Mouse (Mus musculus) MEL (cell line): ENCODE results near the gene Tmem255b. TPM values are rescaled to one million over a fixed set of nuclear protein-coding genes. Genes with fewer than 3 reads are reported as not detected.
A peak's percentile ranks its signal among the peaks of the same experiment; 100 is the strongest.

ENCODE experiments used
- DNase-seq: peaks from one replicate; pipeline ENCODE4 v3.0.0; 2011; ENCODE audit warnings: low read depth, low spot score
- H3K27ac ChIP-seq: 2 replicates; pipeline ENCODE4 v1.5.1; 2012; ENCODE audit warnings: low read depth, mild to moderate bottlenecking, control low read depth, low read length, moderate library complexity; ENCODE audit not compliant: control insufficient read depth
- H3K27me3 ChIP-seq, 2 experiments: fragments of 150-350 bp in 1 of 2; sonication (generic) in 1 of 2; 2 replicates each; pipeline ENCODE4 v1.6.1; 2012; ENCODE audit warnings: low read length in 2 of 2, mild to moderate bottlenecking in 2 of 2, improper control_type of control experiment in 1 of 2, moderate library complexity in 1 of 2; ENCODE audit not compliant: insufficient read depth in 2 of 2, control insufficient read depth in 1 of 2
- H3K36me3 ChIP-seq, 2 experiments: 2 replicates each; pipeline ENCODE4 v1.6.1; 2012 to 2014; ENCODE audit warnings: low read length in 2 of 2, improper control_type of control experiment in 1 of 2, inconsistent platforms in 1 of 2, mild to moderate bottlenecking in 1 of 2; ENCODE audit not compliant: insufficient read depth in 2 of 2, control insufficient read depth in 1 of 2
- H3K4me1 ChIP-seq, 2 experiments: fragments of 150-350 bp in 1 of 2; sonication (generic) in 1 of 2; 2 replicates each; pipeline ENCODE4 v1.6.1; 2012; ENCODE audit warnings: low read length in 2 of 2, improper control_type of control experiment in 1 of 2, mild to moderate bottlenecking in 1 of 2; ENCODE audit not compliant: insufficient read depth in 2 of 2, control insufficient read depth in 1 of 2
- H3K4me3 ChIP-seq, 2 experiments: fragments of 150-350 bp in 1 of 2; sonication (generic) in 1 of 2; 2 replicates each; pipeline ENCODE4 v1.5.1; 2012; ENCODE audit warnings: low read depth in 2 of 2, low read length in 2 of 2, mild to moderate bottlenecking in 2 of 2, moderate library complexity in 2 of 2, control low read depth in 1 of 2, improper control_type of control experiment in 1 of 2; ENCODE audit not compliant: control insufficient read depth in 1 of 2, insufficient read depth in 1 of 2
- H3K79me2 ChIP-seq: 2 replicates; pipeline ENCODE4 v1.6.1; 2012; ENCODE audit warnings: mild to moderate bottlenecking, low read length, moderate library complexity; ENCODE audit not compliant: control insufficient read depth, poor library complexity, insufficient read depth
- H3K9ac ChIP-seq: 2 replicates; pipeline ENCODE4 v1.6.1; 2012; ENCODE audit warnings: low read depth, mild to moderate bottlenecking, control low read depth, low read length, moderate library complexity; ENCODE audit not compliant: control insufficient read depth, poor library complexity, severe bottlenecking
- H3K9me3 ChIP-seq: fragments of 150-350 bp; sonication (generic); replicated peaks from 2 replicates; pipeline ENCODE4 v1.6.1; 2012; ENCODE audit warnings: mild to moderate bottlenecking, low read length, improper control_type of control experiment, moderate library complexity; ENCODE audit not compliant: insufficient read depth
- BHLHE40 ChIP-seq: IDR thresholded peaks from 2 replicates; pipeline ENCODE4 v1.6.1; 2012; ENCODE audit warnings: low read depth, mild to moderate bottlenecking, inconsistent platforms, low read length, improper control_type of control experiment, borderline replicate concordance
- CTCF ChIP-seq, 3 experiments: IDR thresholded peaks in 2 of 3; conservative IDR thresholded peaks in 1 of 3; 2 replicates each; pipeline ENCODE4 v1.5.1; 2011 to 2012; ENCODE audit warnings: low read length in 3 of 3, low read depth in 2 of 3, mild to moderate bottlenecking in 2 of 3, improper control_type of control experiment in 1 of 3, inconsistent platforms in 1 of 3, mixed read lengths in 1 of 3, moderate library complexity in 1 of 3; ENCODE audit not compliant: control insufficient read depth in 1 of 3, insufficient read depth in 1 of 3, poor library complexity in 1 of 3, severe bottlenecking in 1 of 3
- E2F4 ChIP-seq: IDR thresholded peaks from 2 replicates; pipeline ENCODE4 v1.6.1; 2011; ENCODE audit warnings: low read depth, low read length, improper control_type of control experiment, borderline replicate concordance
- EP300 ChIP-seq, 2 experiments: IDR thresholded peaks; 2 replicates each; pipeline ENCODE4 v1.6.1; 2011; ENCODE audit warnings: improper control_type of control experiment in 2 of 2, low read length in 2 of 2, low read depth in 1 of 2, mild to moderate bottlenecking in 1 of 2
- GABPA ChIP-seq: IDR thresholded peaks from 2 replicates; pipeline ENCODE4 v1.6.1; 2012; ENCODE audit warnings: low read depth, mild to moderate bottlenecking, inconsistent platforms, low read length, improper control_type of control experiment, moderate library complexity
- HCFC1 ChIP-seq: IDR thresholded peaks from 2 replicates; pipeline ENCODE4 v1.6.1; 2012; ENCODE audit warnings: low read depth, mild to moderate bottlenecking, inconsistent platforms, low read length, improper control_type of control experiment, moderate library complexity
- KAT2A ChIP-seq: conservative IDR thresholded peaks from 2 replicates; pipeline ENCODE4 v1.6.1; 2012; ENCODE audit warnings: low read depth, low read length, improper control_type of control experiment, inconsistent platforms
- MAX ChIP-seq: IDR thresholded peaks from 2 replicates; pipeline ENCODE4 v1.6.1; 2011; ENCODE audit warnings: low read length, improper control_type of control experiment
- MXI1 ChIP-seq: IDR thresholded peaks from 2 replicates; pipeline ENCODE4 v1.6.1; 2011; ENCODE audit warnings: mild to moderate bottlenecking, low read depth, low read length, improper control_type of control experiment
- MYB ChIP-seq: IDR thresholded peaks from 2 replicates; pipeline ENCODE4 v1.6.1; 2011; ENCODE audit warnings: mild to moderate bottlenecking, low read depth, low read length, improper control_type of control experiment
- MYC ChIP-seq: IDR thresholded peaks from 2 replicates; pipeline ENCODE4 v1.6.1; 2011; ENCODE audit warnings: low read depth, mild to moderate bottlenecking, low read length, improper control_type of control experiment, moderate library complexity
- POLR2AphosphoS2 ChIP-seq: IDR thresholded peaks from 2 replicates; pipeline ENCODE4 v1.6.1; 2011; ENCODE audit warnings: low read length, improper control_type of control experiment
- RCOR1 ChIP-seq: IDR thresholded peaks from 2 replicates; pipeline ENCODE4 v1.6.1; 2012; ENCODE audit warnings: low read depth, mild to moderate bottlenecking, inconsistent platforms, low read length, improper control_type of control experiment
- SMC3 ChIP-seq: IDR thresholded peaks from 2 replicates; pipeline ENCODE4 v1.6.1; 2011; ENCODE audit warnings: low read depth, low read length, improper control_type of control experiment
- TAL1 ChIP-seq: IDR thresholded peaks from 2 replicates; pipeline ENCODE4 v1.6.1; 2012; ENCODE audit warnings: mild to moderate bottlenecking, inconsistent platforms, low read length, moderate library complexity, mixed read lengths
- UBTF ChIP-seq: IDR thresholded peaks from 2 replicates; pipeline ENCODE4 v1.6.1; 2012; ENCODE audit warnings: low read depth, mild to moderate bottlenecking, inconsistent platforms, low read length, improper control_type of control experiment, moderate library complexity, borderline replicate concordance; ENCODE audit not compliant: insufficient read depth
- USF1 ChIP-seq: IDR thresholded peaks from 2 replicates; pipeline ENCODE4 v1.6.1; 2014; ENCODE audit warnings: low read depth, mild to moderate bottlenecking, inconsistent platforms, low read length, improper control_type of control experiment, moderate library complexity
- USF2 ChIP-seq, 2 experiments: IDR thresholded peaks; 2 replicates each; pipeline ENCODE4 v1.6.1; 2011 to 2012; ENCODE audit warnings: improper control_type of control experiment in 2 of 2, low read length in 2 of 2, borderline replicate concordance in 1 of 2, inconsistent platforms in 1 of 2, low read depth in 1 of 2, mild to moderate bottlenecking in 1 of 2; ENCODE audit not compliant: insufficient read depth in 1 of 2
- ZKSCAN1 ChIP-seq: IDR thresholded peaks from 2 replicates; pipeline ENCODE4 v1.6.1; 2012; ENCODE audit warnings: low read depth, mild to moderate bottlenecking, inconsistent platforms, low read length, improper control_type of control experiment, moderate library complexity
- ZMIZ1 ChIP-seq: IDR thresholded peaks from 2 replicates; pipeline ENCODE4 v1.6.1; 2012; ENCODE audit warnings: low read depth, mild to moderate bottlenecking, inconsistent platforms, low read length, improper control_type of control experiment, moderate library complexity
- polyA plus RNA-seq, 2 experiments: library from polyadenylated mRNA; stranded (reverse) in 1 of 2; unstranded in 1 of 2; fragments of >175 nt in 1 of 2; fragments of >200 nt in 1 of 2; gene quantifications; 2 replicates each; pipeline versions ENCODE4 v1.2.1 to v1.2.4; 2012; ENCODE audit warnings: low replicate concordance in 2 of 2, low read depth in 1 of 2; ENCODE audit not compliant: insufficient read length in 2 of 2, insufficient read depth in 1 of 2, missing spikeins in 1 of 2
- total RNA-seq: library from RNA; depleted of rRNA; stranded (reverse); fragments of 300-350 nt; gene quantifications from 2 replicates; pipeline ENCODE4 v1.2.3, GENCODE M21; 2012

Gene Tmem255b
- total and polyA plus RNA-seq, 3 experiments, result not detected

GRCm38 (mm10) chr8:13387728-13388127 lies 47.3 kb upstream of the Tmem255b start:
- peaks cover 0 to 6% of the 10 kb centered on the region in 2 experiments; a peak in 2 of 4 replicates for H3K4me1 ChIP-seq
- no peaks in the 10 kb centered on the region for H3K9me3 ChIP-seq
- H3K4me3 ChIP-seq, result no peak overlapping the region
- H3K79me2 ChIP-seq, result no peaks in the 10 kb centered on the region
- H3K27me3 ChIP-seq, result no peaks in the 10 kb centered on the region
- H3K27ac ChIP-seq, result no peak overlapping the region
- TF ChIP-seq MXI1 (peak; percentile 63; the same call in 1 of the 2 replicates), MAX (peak; percentile 94), RCOR1 (no peak), BHLHE40 (peak; percentile 52; the same call in 1 of the 2 replicates), CTCF (IDR thresholded peaks at IDR 0.05 in 2 of 3, conservative IDR thresholded peaks at IDR 0.05 in 1 of 3; ENCODE audit: control insufficient read depth in 1 of 3, insufficient read depth in 1 of 3, low read depth in 2 of 3, low read length in 3 of 3, poor library complexity in 1 of 3, severe bottlenecking in 1 of 3) (no peak), UBTF (no peak), MYC (peak; percentile 81), USF1 (peak; percentile 48), POLR2AphosphoS2 (no peak), KAT2A (no peak)
- peak; percentile 68 for DNase-seq
- peaks cover 0 to 2% of the 10 kb centered on the region in 2 experiments; a peak in 1 of 4 replicates for H3K36me3 ChIP-seq
- H3K9ac ChIP-seq, result no peak overlapping the region

GRCm38 (mm10) chr8:13388744-13389143 lies 46.2 kb upstream of the Tmem255b start:
- Histone ChIP-seq H3K27me3 (no peaks in the 10 kb centered on the region), H3K4me1 (peaks cover 0 to 6% of the 10 kb centered on the region in 2 experiments; a peak in 2 of 4 replicates), H3K36me3 (peaks cover 0 to 2% of the 10 kb centered on the region in 2 experiments; a peak in 1 of 4 replicates), H3K9ac (no peak overlapping the region), H3K4me3 (no peak overlapping the region), H3K79me2 (no peaks in the 10 kb centered on the region), H3K27ac (no peak overlapping the region), H3K9me3 (no peaks in the 10 kb centered on the region)
- no peak for DNase-seq
- no peak for TF ChIP-seq MYC
- no peak for TF ChIP-seq EP300 (IDR thresholded peaks at IDR 0.05; ENCODE audit: low read depth in 1 of 2, low read length in 2 of 2)
- no peak for TF ChIP-seq ZKSCAN1
- no peak for TF ChIP-seq E2F4
- TF ChIP-seq USF1, result no peak
- no peak for TF ChIP-seq MYB
- no peak for TF ChIP-seq RCOR1
- TF ChIP-seq USF2 (IDR thresholded peaks at IDR 0.05; ENCODE audit: borderline replicate concordance in 1 of 2, insufficient read depth in 1 of 2, low read depth in 1 of 2, low read length in 2 of 2), result no peak
- no peak for TF ChIP-seq TAL1
- TF ChIP-seq HCFC1, result no peak
- no peak for TF ChIP-seq BHLHE40
- TF ChIP-seq KAT2A, result no peak
- no peak for TF ChIP-seq MXI1
- no peak for TF ChIP-seq ZMIZ1
- TF ChIP-seq GABPA, result no peak
- no peak for TF ChIP-seq POLR2AphosphoS2
- TF ChIP-seq SMC3, result no peak
